Mouse (Mus musculus): ENCODE results near the gene Supt6. TPM values are rescaled to one million over a fixed set of nuclear protein-coding genes. Genes with fewer than 3 reads are reported as not detected.
A peak's percentile ranks its signal among the peaks of the same experiment; 100 is the strongest.

Gene Supt6
- polyA plus RNA-seq, 1 experiment from 2014 or later = 30.3 TPM

GRCm38 (mm10) chr11:78213086-78213817, 32.5 kb downstream of the Supt6 start:
- no peak for ATAC-seq
- H3K4me3 ChIP-seq (replicated peaks) = no peak overlapping the region
- H3K9me3 ChIP-seq = no peaks in the 10 kb centered on the region
- H3K9ac ChIP-seq (replicated peaks) = no peak overlapping the region
- H3K27me3 ChIP-seq = no peaks in the 10 kb centered on the region
- no peaks in the 10 kb centered on the region for H3K4me1 ChIP-seq (replicated peaks)
- no peak overlapping the region for H3K4me2 ChIP-seq (replicated peaks)
- peaks cover 99% of the 10 kb centered on the region for H3K36me3 ChIP-seq
- no peak overlapping the region for H3K27ac ChIP-seq
- WGBS = 96% methylated on average over 14 of the region's 14 CpGs

- ATAC-seq = no peak
- Histone ChIP-seq H3K9ac (replicated peaks) (no peak overlapping the region), H3K27ac (no peak overlapping the region), H3K36me3 (peaks cover 100% of the 10 kb centered on the region), H3K9me3 (no peaks in the 10 kb centered on the region), H3K4me3 (replicated peaks) (no peak overlapping the region), H3K27me3 (no peaks in the 10 kb centered on the region), H3K4me1 (replicated peaks) (no peaks in the 10 kb centered on the region), H3K4me2 (replicated peaks) (no peak overlapping the region)
- WGBS = 86% methylated on average over 5 of the region's 5 CpGs
Observed at GRCm38 (mm10) chr11:78211513-78211912, 34.3 kb downstream of the Supt6 start.

GRCm38 (mm10) chr11:78210615-78211014, 35.2 kb downstream of the Supt6 start:
- Histone ChIP-seq H3K36me3 (peaks cover 100% of the 10 kb centered on the region), H3K9me3 (no peaks in the 10 kb centered on the region), H3K27me3 (no peaks in the 10 kb centered on the region), H3K4me1 (replicated peaks) (no peaks in the 10 kb centered on the region), H3K9ac (replicated peaks) (no peak overlapping the region), H3K4me3 (replicated peaks) (no peak overlapping the region), H3K4me2 (replicated peaks) (no peak overlapping the region), H3K27ac (no peak overlapping the region)
- WGBS = 83% methylated on average over 7 of the region's 7 CpGs
- no peak for ATAC-seq

GRCm38 (mm10) chr11:78209886-78210285, 35.9 kb downstream of the Supt6 start:
- Histone ChIP-seq H3K4me1 (replicated peaks) (no peaks in the 10 kb centered on the region), H3K36me3 (peaks cover 100% of the 10 kb centered on the region), H3K9ac (replicated peaks) (no peak overlapping the region), H3K27me3 (no peaks in the 10 kb centered on the region), H3K4me3 (replicated peaks) (no peak overlapping the region), H3K27ac (no peak overlapping the region), H3K4me2 (replicated peaks) (no peak overlapping the region), H3K9me3 (no peaks in the 10 kb centered on the region)
- no peak for ATAC-seq
- 94% methylated on average over 6 of the region's 6 CpGs for WGBS

GRCm38 (mm10) chr11:78207190-78207589, 38.6 kb downstream of the Supt6 start:
- no peak overlapping the region for H3K4me2 ChIP-seq (replicated peaks)
- H3K9me3 ChIP-seq = no peaks in the 10 kb centered on the region
- H3K27ac ChIP-seq = no peak overlapping the region
- ATAC-seq = no peak
- WGBS = 89% methylated on average over 7 of the region's 7 CpGs
- no peak overlapping the region for H3K4me3 ChIP-seq (replicated peaks)
- H3K27me3 ChIP-seq = no peaks in the 10 kb centered on the region
- peaks cover 94% of the 10 kb centered on the region for H3K36me3 ChIP-seq
- H3K4me1 ChIP-seq (replicated peaks) = no peaks in the 10 kb centered on the region
- no peak overlapping the region for H3K9ac ChIP-seq (replicated peaks)

GRCm38 (mm10) chr11:78205361-78206206, 40.2 kb downstream of the Supt6 start:
- Histone ChIP-seq H3K27me3 (no peaks in the 10 kb centered on the region), H3K4me3 (replicated peaks) (no peak overlapping the region), H3K9me3 (no peaks in the 10 kb centered on the region), H3K36me3 (peaks cover 78% of the 10 kb centered on the region), H3K4me1 (replicated peaks) (no peaks in the 10 kb centered on the region), H3K4me2 (replicated peaks) (no peak overlapping the region), H3K27ac (peak overlapping the region; percentile 59), H3K9ac (replicated peaks) (no peak overlapping the region)
- ATAC-seq = no peak
- 73% methylated on average over 13 of the region's 13 CpGs for WGBS

- no peaks in the 10 kb centered on the region for H3K27me3 ChIP-seq
- H3K9me3 ChIP-seq = no peaks in the 10 kb centered on the region
- no peak overlapping the region for H3K9ac ChIP-seq (replicated peaks)
- 83% methylated on average over 6 of the region's 6 CpGs for WGBS
- no peak overlapping the region for H3K4me3 ChIP-seq (replicated peaks)
- peaks cover 65% of the 10 kb centered on the region for H3K36me3 ChIP-seq
- no peak overlapping the region for H3K4me2 ChIP-seq (replicated peaks)
- ATAC-seq = no peak
- peak overlapping the region; percentile 14; the same call in 1 of the 2 replicates for H3K27ac ChIP-seq
- H3K4me1 ChIP-seq (replicated peaks) = no peaks in the 10 kb centered on the region
Observed at GRCm38 (mm10) chr11:78204287-78204686, 41.5 kb downstream of the Supt6 start.

- no peak overlapping the region for H3K9ac ChIP-seq (replicated peaks)
- H3K27ac ChIP-seq = no peak overlapping the region
- no peaks in the 10 kb centered on the region for H3K4me1 ChIP-seq (replicated peaks)
- H3K4me2 ChIP-seq (replicated peaks) = no peak overlapping the region
- no peak for ATAC-seq
- no peaks in the 10 kb centered on the region for H3K27me3 ChIP-seq
- peaks cover 46% of the 10 kb centered on the region for H3K36me3 ChIP-seq
- no peak overlapping the region for H3K4me3 ChIP-seq (replicated peaks)
- WGBS = 94% methylated on average over 3 of the region's 3 CpGs
- H3K9me3 ChIP-seq = no peaks in the 10 kb centered on the region
Observed at GRCm38 (mm10) chr11:78202372-78202771, 43.4 kb downstream of the Supt6 start.

GRCm38 (mm10) chr11:78195101-78195863, 50.5 kb downstream of the Supt6 start:
- Histone ChIP-seq H3K36me3 (peaks cover 29% of the 10 kb centered on the region), H3K9me3 (no peaks in the 10 kb centered on the region), H3K27ac (no peak overlapping the region), H3K4me3 (replicated peaks) (peak overlapping the region; percentile 31), H3K9ac (replicated peaks) (peak overlapping the region; percentile 36; the same call in 1 of the 2 replicates), H3K4me2 (replicated peaks) (peak overlapping the region; percentile 47), H3K4me1 (replicated peaks) (peaks cover 12% of the 10 kb centered on the region), H3K27me3 (no peaks in the 10 kb centered on the region)
- 55% methylated on average over 23 of the region's 23 CpGs for WGBS
- ATAC-seq = no peak

GRCm38 (mm10) chr11:78194411-78195100, 51.2 kb downstream of the Supt6 start:
- Histone ChIP-seq H3K36me3 (peaks cover 29% of the 10 kb centered on the region), H3K4me3 (replicated peaks) (peak overlapping the region; percentile 31), H3K9ac (replicated peaks) (peak overlapping the region; percentile 36), H3K27ac (no peak overlapping the region), H3K27me3 (no peaks in the 10 kb centered on the region), H3K9me3 (no peaks in the 10 kb centered on the region), H3K4me2 (replicated peaks) (peak overlapping the region; percentile 47), H3K4me1 (replicated peaks) (peaks cover 20% of the 10 kb centered on the region)
- ATAC-seq = peak; percentile 54; the same call in 1 of the 2 replicates
- WGBS = 5% methylated on average over 30 of the region's 30 CpGs

- peaks cover 29% of the 10 kb centered on the region for H3K36me3 ChIP-seq
- H3K4me3 ChIP-seq (replicated peaks) = no peak within 1 kb of the TSS
- H3K27me3 ChIP-seq = no peaks in the 10 kb centered on the region
- H3K9ac ChIP-seq (replicated peaks) = no peak within 1 kb of the TSS
- H3K4me2 ChIP-seq (replicated peaks) = no peak within 1 kb of the TSS
- 100% methylated on average over 1 of the region's 1 CpGs for WGBS
- peaks cover 26% of the 10 kb centered on the region for H3K4me1 ChIP-seq (replicated peaks)
- H3K9me3 ChIP-seq = no peaks in the 10 kb centered on the region
- ATAC-seq = no peak
- H3K27ac ChIP-seq = no peak within 1 kb of the TSS
Observed at GRCm38 (mm10) chr11:78193113-78193512, 52.7 kb downstream of the Supt6 start, which contains the start of gene Proca1. Proca1 (plus strand) TSS chr11:78193392.

Measured in midbrain, embryonic 13.5 days (tissue).